Mouse (Mus musculus): ENCODE results near the gene Ms4a5.
"Not testable (repeated sequence)": the region's sequence is repeated elsewhere in the genome, so short reads cannot be mapped to it uniquely, and the experiment has no call there.

DNA sequence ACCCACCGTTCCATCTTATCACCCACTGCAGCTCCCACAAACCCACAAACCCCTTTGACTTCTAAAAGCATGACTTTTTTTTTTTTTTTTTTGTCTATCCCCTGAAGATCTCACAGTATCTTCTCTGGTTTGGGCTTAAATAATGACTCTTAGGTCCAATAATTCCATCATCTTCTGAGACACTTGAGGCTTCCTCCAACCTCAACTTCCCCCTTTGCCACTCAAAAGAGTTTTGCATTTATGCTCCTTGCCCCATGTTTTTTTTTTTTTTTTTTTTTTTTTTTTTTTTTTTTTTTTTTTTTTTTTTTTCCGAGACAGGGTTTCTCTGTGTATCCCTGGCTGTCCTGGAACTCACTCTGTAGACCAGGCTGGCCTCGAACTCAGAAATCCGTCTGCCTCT, 20.7 kb downstream of the Ms4a5 start:
- TF ChIP-seq CTCF (conservative IDR thresholded peaks at IDR 0.05; ENCODE audit: low read length); NANOG (IDR thresholded peaks at IDR 0.05; ENCODE audit: borderline replicate concordance, low read length); POU5F1 (IDR thresholded peaks at IDR 0.05; ENCODE audit: borderline replicate concordance, low read length): not testable (repeated sequence)

Data from E14TG2a.4 (cell line).